Mouse (Mus musculus): Measurements from ENCODE around the gene Klhl10. TPM values are rescaled to one million over a fixed set of nuclear protein-coding genes. Genes with fewer than 3 reads are reported as not detected.

Klhl10 gene
- total and polyA plus RNA-seq, 3 experiments, result 0.38 to 0.84 (median 0.69) TPM

- DNase-seq, result no peak
Measured at GRCm38 (mm10) chr11:100462699-100463098, 21.0 kb downstream of the Klhl10 start.

GRCm38 (mm10) chr11:100465229-100465792 is 23.6 kb downstream of the Klhl10 start:
- DNase-seq, result no peak

- DNase-seq, result no peak
Measured at GRCm38 (mm10) chr11:100465833-100466232, 24.1 kb downstream of the Klhl10 start.

- DNase-seq, result no peak
Measured at GRCm38 (mm10) chr11:100471352-100472196, 29.9 kb downstream of the Klhl10 start.

GRCm38 (mm10) chr11:100472197-100472934 is 30.6 kb downstream of the Klhl10 start, which contains the start of gene Klhl11:
TSS of gene Klhl11 (minus strand) at chr11:100472741.
- DNase-seq, result peak; percentile 94

- DNase-seq, result no peak
Measured at GRCm38 (mm10) chr11:100472935-100473295, 31.2 kb downstream of the Klhl10 start.

- DNase-seq, result no peak
Measured at GRCm38 (mm10) chr11:100476281-100476680, 34.6 kb downstream of the Klhl10 start.

GRCm38 (mm10) chr11:100479152-100479551 is 37.4 kb downstream of the Klhl10 start:
- no peak for DNase-seq

- DNase-seq, result no peak
Measured at GRCm38 (mm10) chr11:100484461-100484860, 42.7 kb downstream of the Klhl10 start.

GRCm38 (mm10) chr11:100485801-100486538 is 44.3 kb downstream of the Klhl10 start:
- no peak for DNase-seq

- DNase-seq, result no peak
Measured at GRCm38 (mm10) chr11:100490951-100491350, 49.2 kb downstream of the Klhl10 start.

- DNase-seq, result no peak
Measured at GRCm38 (mm10) chr11:100493771-100494170, 52.1 kb downstream of the Klhl10 start.

- DNase-seq, result no peak
Measured at GRCm38 (mm10) chr11:100500241-100500640, 58.5 kb downstream of the Klhl10 start.

- DNase-seq, result no peak
Measured at GRCm38 (mm10) chr11:100500651-100501050, 58.9 kb downstream of the Klhl10 start.

GRCm38 (mm10) chr11:100501321-100501720 is 59.6 kb downstream of the Klhl10 start:
- DNase-seq, result no peak

- DNase-seq, result no peak
Measured at GRCm38 (mm10) chr11:100504990-100505660, 63.4 kb downstream of the Klhl10 start.

- DNase-seq, result no peak
Measured at GRCm38 (mm10) chr11:100505997-100506396, 64.3 kb downstream of the Klhl10 start.

All from adrenal gland, adult 2 months (tissue).